Mouse (Mus musculus): ENCODE measurements at regions not wholly inside any gene's neighbourhood (a gene's known extent, or its start where the extent isn't known, plus 50 kb on each side); places are given as distances from the start of the nearest gene placed in this dataset.

DNA sequence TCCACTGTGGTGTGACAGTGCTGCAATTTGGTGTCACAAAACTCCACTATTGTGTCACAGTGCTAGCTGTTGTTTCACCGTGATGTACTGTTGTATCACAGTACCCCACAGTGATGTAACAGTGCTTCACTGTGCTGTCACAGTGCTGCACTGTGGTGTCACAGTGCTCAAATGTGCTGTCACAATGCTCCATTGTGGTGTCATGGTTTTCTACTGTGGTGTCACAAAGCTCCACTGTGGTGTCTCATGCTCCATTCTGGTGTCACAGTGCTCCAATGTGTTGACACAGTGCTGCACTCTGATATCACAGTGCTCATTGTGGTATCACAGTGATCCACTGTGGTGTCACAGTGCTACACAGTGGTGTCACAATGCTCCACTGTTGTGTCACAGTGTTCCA, 91.3 kb upstream of the Scaf8 start:
- no peak for TF ChIP-seq POLR2A (IDR thresholded peaks at IDR 0.05; ENCODE audit: insufficient read depth, low read depth, low read length)
- no peak for TF ChIP-seq EP300 (IDR thresholded peaks at IDR 0.05; ENCODE audit: insufficient read depth, low read depth, low read length)
